Mouse (Mus musculus) heart, postnatal 0 days (tissue): ENCODE results near the gene Gkn3. TPM values are rescaled to one million over a fixed set of nuclear protein-coding genes. Genes with fewer than 3 reads are reported as not detected.

Source experiments
- ATAC-seq: fragments of 200-750 bp; cut with Nextera tagmentation; 2 replicates; pipeline ENCODE4 v1.8.0; 2017; ENCODE audit warnings: low read depth, moderate number of reproducible peaks, moderate library complexity; ENCODE audit not compliant: insufficient read depth
- DNase-seq: peaks from one replicate; pipeline ENCODE4 v3.0.0-alpha.2; 2016; ENCODE audit warnings: low spot score
- H3K27ac ChIP-seq: fragments of 300-500 bp; sonication (generic); 2 replicates; pipeline ENCODE4 v1.5.1; 2014; ENCODE audit warnings: low read depth, mild to moderate bottlenecking
- H3K27me3 ChIP-seq: fragments of 300-500 bp; sonication (generic); 2 replicates; pipeline ENCODE4 v1.6.1; 2014; ENCODE audit warnings: low read length, mixed read lengths; ENCODE audit not compliant: control insufficient read depth, insufficient read depth
- H3K36me3 ChIP-seq: fragments of 300-500 bp; sonication (generic); replicated peaks from 2 replicates; pipeline ENCODE4 v1.6.1; 2014; ENCODE audit warnings: low read length, mixed read lengths; ENCODE audit not compliant: control insufficient read depth, insufficient read depth
- H3K4me1 ChIP-seq: fragments of 300-500 bp; sonication (generic); 2 replicates; pipeline ENCODE4 v1.6.1; 2014; ENCODE audit warnings: antibody characterized with exemption; ENCODE audit not compliant: control insufficient read depth, insufficient read depth
- H3K4me2 ChIP-seq: fragments of 300-500 bp; sonication (generic); 2 replicates; pipeline ENCODE4 v1.6.1; 2014; ENCODE audit warnings: low read depth, mild to moderate bottlenecking, low read length, moderate library complexity
- H3K4me3 ChIP-seq: fragments of 300-500 bp; sonication (generic); 2 replicates; pipeline ENCODE4 v1.5.1; 2014; ENCODE audit warnings: low read depth, low read length
- H3K9ac ChIP-seq: fragments of 300-500 bp; sonication (generic); replicated peaks from 2 replicates; pipeline ENCODE4 v1.6.1; 2014; ENCODE audit warnings: low read depth, low read length, mixed read lengths
- H3K9me3 ChIP-seq: fragments of 300-500 bp; sonication (generic); replicated peaks from 2 replicates; pipeline ENCODE4 v1.6.1; 2016; ENCODE audit warnings: low read length; ENCODE audit not compliant: control insufficient read depth
- CTCF ChIP-seq: IDR thresholded peaks from 2 replicates; pipeline ENCODE4 v1.5.1; 2016; ENCODE audit warnings: antibody characterized with exemption, control low read depth, low read depth
- EP300 ChIP-seq: IDR thresholded peaks from 2 replicates; pipeline ENCODE4 v1.6.1; 2016; ENCODE audit warnings: antibody characterized with exemption, low read depth
- WGBS: fragments of 180-500 bp; shearing (Covaris S2); extraction: QIAGEN DNeasy Blood & Tissue Kit; methylation state at CpG from one replicate; pipeline ENCODE4 v1.1.7; 2014; 5-methylcytosine and 5-hydroxymethylcytosine counted together
- polyA plus RNA-seq: library from polyadenylated mRNA; unstranded; fragments of >200 nt; fragmentation: Nextera tagmentation; extraction: Ambion mirVana; gene quantifications from 2 replicates; pipeline ENCODE4 v1.2.1, GENCODE M21; 2015
- total RNA-seq: library from RNA; depleted of rRNA; stranded (reverse); fragments of >200 nt; gene quantifications from 2 replicates; pipeline ENCODE4 v1.2.3, GENCODE M21; 2014; ENCODE audit warnings: low replicate concordance

The Gkn3 gene
- total and polyA plus RNA-seq, 2 experiments from 2014 or later, result 0.68 TPM; not detected in 1

DNA sequence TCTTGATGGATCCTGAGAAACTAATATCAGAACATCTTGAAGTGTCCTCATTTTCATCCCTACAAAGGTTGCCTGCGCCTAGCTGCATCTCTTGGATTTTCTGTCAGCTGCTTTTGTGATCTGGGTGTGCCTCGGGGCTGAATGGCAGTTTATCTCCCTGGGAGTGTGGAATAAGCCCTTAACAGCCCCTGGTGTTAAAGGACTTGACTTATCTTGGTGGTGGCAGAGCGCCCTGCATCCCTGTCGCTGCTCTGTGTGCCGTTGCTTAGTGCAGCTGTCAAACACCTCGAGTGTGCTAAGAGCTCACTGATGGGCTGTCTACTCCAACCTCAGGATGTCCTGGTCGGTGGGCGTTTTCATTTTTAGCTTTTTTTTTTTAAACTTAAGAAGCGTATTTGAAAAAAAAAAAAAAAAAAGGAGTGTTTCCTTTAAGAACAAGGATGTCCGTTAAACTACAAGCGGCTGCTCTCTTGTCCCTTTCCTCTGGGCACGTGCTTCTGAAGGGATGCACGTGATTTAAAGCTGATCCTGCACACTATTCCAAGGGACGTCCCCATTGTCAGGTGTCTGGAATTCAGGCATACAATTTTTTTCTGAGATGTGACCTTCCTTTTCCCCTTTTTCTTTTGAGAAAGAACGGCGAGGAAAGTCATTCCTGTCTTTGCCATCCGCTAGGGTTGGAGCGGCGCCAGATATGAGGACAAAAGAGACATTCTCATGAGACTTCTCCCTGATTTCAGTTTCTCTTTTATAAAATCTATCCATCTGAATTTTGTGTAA is 35.5 kb upstream of the Gkn3 start:
- peaks cover 21% of the 10 kb centered on the region for H3K4me1 ChIP-seq
- DNase-seq, result peak; percentile 81
- TF ChIP-seq EP300, result peak; percentile 48; the same call in 1 of the 2 replicates
- TF ChIP-seq CTCF, result no peak
- H3K4me2 ChIP-seq, result peak overlapping the region; percentile 47
- ATAC-seq, result peak; percentile 89
- H3K9ac ChIP-seq, result no peak overlapping the region
- H3K4me3 ChIP-seq, result peak overlapping the region; percentile 25
- H3K9me3 ChIP-seq, result no peaks in the 10 kb centered on the region
- no peak overlapping the region for H3K27ac ChIP-seq
- no peaks in the 10 kb centered on the region for H3K36me3 ChIP-seq
- peaks cover 69% of the 10 kb centered on the region for H3K27me3 ChIP-seq
- 17% methylated on average over 19 of the region's 19 CpGs for WGBS

DNA sequence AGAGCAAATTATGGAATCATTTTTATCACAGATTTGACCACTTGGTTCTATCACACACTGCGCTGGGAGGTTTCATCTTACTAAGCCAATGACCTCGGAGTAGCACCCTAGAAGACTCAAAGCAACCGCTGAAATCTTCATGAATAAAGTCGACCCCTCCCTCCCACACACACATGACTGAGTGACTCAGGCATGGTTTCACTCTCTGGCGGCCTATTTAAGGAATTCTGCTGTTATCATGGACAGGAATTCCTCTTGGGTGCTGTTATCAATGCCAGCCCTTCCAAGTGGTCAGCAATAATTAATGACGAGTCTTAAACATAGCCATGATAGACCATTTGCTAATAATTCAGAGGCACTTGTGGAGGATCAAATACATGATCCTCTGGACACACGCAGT is 33.6 kb upstream of the Gkn3 start:
- H3K4me2 ChIP-seq, result peak overlapping the region; percentile 20; the same call in 1 of the 2 replicates
- H3K27ac ChIP-seq, result no peak overlapping the region
- H3K36me3 ChIP-seq, result no peaks in the 10 kb centered on the region
- 10% methylated on average over 7 of the region's 7 CpGs for WGBS
- H3K9ac ChIP-seq, result no peak overlapping the region
- no peaks in the 10 kb centered on the region for H3K9me3 ChIP-seq
- DNase-seq (peak; percentile 35), ATAC-seq (no peak)
- TF ChIP-seq EP300, result no peak
- no peak for TF ChIP-seq CTCF
- H3K27me3 ChIP-seq, result peaks cover 78% of the 10 kb centered on the region
- no peak overlapping the region for H3K4me3 ChIP-seq
- peaks cover 21% of the 10 kb centered on the region for H3K4me1 ChIP-seq

- H3K4me2 ChIP-seq, result no peak overlapping the region
- DNase-seq, result no peak
- peaks cover 55% of the 10 kb centered on the region for H3K27me3 ChIP-seq
- no peak overlapping the region for H3K4me3 ChIP-seq
- H3K9me3 ChIP-seq, result no peaks in the 10 kb centered on the region
- no peaks in the 10 kb centered on the region for H3K4me1 ChIP-seq
- H3K36me3 ChIP-seq, result no peaks in the 10 kb centered on the region
- WGBS, result 53% methylated on average over 3 of the region's 3 CpGs
- no peak overlapping the region for H3K27ac ChIP-seq
- no peak for ATAC-seq
- no peak overlapping the region for H3K9ac ChIP-seq
- TF ChIP-seq CTCF (no peak), EP300 (no peak)
Observed at GRCm38 (mm10) chr6:87412011-87412410, 23.3 kb upstream of the Gkn3 start.

DNA sequence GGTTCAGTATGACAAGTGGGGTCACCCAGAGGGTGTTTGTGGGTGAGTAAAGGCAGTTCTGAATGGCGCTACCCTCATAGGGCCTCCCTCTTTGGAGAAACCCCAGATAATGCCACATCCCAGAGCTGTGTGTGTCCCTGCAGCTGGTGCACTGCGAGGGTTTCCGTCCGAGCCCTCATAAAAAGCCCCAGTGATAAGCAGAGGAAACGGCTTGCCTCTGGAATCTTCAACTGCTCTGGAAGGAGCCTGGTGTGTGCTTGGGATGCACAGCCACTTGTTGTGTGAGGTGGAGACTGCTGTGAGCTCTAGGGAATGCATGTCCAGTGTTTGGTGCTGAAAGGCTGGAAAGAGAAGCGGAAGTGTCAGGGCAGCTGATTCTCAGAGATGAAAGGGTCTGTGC is 12.7 kb upstream of the Gkn3 start:
- no peak overlapping the region for H3K4me2 ChIP-seq
- ATAC-seq, result no peak
- TF ChIP-seq CTCF, result no peak
- TF ChIP-seq EP300, result no peak

GRCm38 (mm10) chr6:87399886-87400566 is 11.3 kb upstream of the Gkn3 start:
- no peak overlapping the region for H3K4me3 ChIP-seq
- peaks cover 60% of the 10 kb centered on the region for H3K27me3 ChIP-seq
- no peak for TF ChIP-seq CTCF
- H3K9ac ChIP-seq, result no peak overlapping the region
- no peak for ATAC-seq
- no peaks in the 10 kb centered on the region for H3K4me1 ChIP-seq
- DNase-seq, result no peak
- H3K27ac ChIP-seq, result no peak overlapping the region
- H3K36me3 ChIP-seq, result no peaks in the 10 kb centered on the region
- WGBS, result 31% methylated on average over 4 of the region's 4 CpGs
- no peak overlapping the region for H3K4me2 ChIP-seq
- no peaks in the 10 kb centered on the region for H3K9me3 ChIP-seq

More for the DNA sequence above, 12.7 kb upstream of the Gkn3 start:
- H3K4me3 ChIP-seq, result no peak overlapping the region
- H3K9ac ChIP-seq, result no peak overlapping the region
- peaks cover 46% of the 10 kb centered on the region for H3K27me3 ChIP-seq
- no peaks in the 10 kb centered on the region for H3K4me1 ChIP-seq
- DNase-seq, result no peak
- H3K27ac ChIP-seq, result no peak overlapping the region
- H3K9me3 ChIP-seq, result no peaks in the 10 kb centered on the region
- 17% methylated on average over 6 of the region's 6 CpGs for WGBS
- H3K36me3 ChIP-seq, result no peaks in the 10 kb centered on the region
